Mouse (Mus musculus) thymus, postnatal 14 days (tissue): ENCODE results near the gene Prkaca.
A peak's percentile ranks its signal among the peaks of the same experiment; 100 is the strongest.

ENCODE experiments used
- DNase-seq: peaks from one replicate; pipeline ENCODE4 v3.0.0; 2021

The Prkaca gene

DNA sequence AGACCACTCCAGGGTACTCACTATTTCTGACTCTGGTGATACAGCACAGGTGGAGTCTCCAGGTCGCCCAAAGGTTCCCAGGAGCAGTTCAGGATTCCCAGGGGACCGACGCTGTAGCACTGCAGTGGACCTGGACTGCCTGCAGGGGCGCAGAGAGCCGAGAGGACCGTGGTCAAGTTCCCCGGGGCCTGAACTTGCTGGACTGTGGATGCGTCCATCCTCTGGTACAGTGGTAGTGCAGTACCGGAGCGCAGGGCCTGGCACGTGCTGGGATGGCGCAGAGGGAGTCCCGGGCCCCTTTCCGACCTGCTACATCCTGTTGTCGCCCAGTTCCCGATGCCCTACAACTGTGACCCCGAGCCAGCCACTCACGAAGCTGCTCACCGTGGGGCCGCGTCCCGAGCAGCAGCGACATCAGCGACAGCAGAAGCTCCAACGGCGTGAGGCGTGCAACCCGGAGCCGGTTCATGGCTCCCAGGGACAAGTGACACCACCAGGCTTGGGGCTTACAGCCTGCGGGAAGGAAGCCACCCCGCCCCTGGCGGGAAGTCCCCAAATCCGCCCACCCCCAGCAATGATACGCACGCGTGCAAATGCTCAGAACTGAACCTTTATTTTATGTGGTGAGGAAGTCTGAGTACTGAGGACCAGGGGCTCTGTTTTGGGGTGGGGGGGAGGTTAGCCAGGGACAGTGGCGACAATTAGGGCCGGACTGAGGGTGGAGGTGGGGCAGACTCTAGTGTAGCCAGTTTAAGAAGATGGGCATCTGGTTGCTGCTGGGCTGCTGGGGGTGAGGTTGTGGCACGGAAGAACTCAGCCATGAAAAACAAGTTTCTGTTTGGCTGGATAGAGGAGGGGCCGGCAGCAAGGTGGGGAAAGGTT, 69.5 kb downstream of the Prkaca start, which contains the start of gene Il27ra:
Gene Il27ra (minus strand): TSS at position 524 of the 882 bp plus-strand sequence.
- peak; percentile 85 for DNase-seq

DNA sequence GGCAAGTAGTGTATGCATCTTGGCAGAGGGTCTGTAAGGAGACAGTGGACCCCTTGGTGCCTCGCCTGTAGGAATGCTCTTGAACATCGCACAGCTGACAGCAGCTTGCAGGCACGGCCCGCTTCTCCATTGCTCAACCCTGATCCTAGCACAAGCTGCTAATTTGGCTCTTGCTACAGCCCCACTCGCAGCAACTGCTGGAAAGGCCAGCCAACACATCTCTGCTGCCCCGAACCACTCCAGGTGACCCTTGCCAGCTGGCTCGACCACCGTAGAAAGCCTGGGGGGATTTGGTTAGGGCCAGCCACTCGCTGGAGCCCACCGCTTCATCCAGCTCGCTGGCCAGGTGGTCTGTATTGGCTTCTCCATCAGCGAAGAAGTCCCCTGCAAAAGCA, 70.2 kb downstream of the Prkaca start:
- no peak for DNase-seq

DNA sequence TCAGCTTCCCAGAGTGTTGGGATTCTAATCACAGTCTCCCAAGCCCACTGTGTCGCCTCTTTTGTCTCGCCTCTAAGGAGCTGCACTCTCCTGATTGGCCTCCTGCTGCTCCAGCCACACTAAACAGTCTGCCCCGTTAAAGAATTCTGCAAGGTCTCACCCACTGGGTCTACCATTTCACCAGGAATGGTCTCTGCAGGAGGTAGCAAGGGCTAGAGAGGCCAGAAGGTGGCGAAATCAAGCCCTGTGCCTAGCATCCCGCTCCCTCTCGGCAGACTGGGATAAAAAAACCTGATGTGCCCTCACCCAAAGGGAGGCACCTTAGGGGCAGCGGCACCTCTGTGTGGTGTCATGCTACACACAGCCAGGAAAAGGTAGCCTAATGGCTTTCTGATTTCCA, 71.3 kb downstream of the Prkaca start:
- DNase-seq: no peak

DNA sequence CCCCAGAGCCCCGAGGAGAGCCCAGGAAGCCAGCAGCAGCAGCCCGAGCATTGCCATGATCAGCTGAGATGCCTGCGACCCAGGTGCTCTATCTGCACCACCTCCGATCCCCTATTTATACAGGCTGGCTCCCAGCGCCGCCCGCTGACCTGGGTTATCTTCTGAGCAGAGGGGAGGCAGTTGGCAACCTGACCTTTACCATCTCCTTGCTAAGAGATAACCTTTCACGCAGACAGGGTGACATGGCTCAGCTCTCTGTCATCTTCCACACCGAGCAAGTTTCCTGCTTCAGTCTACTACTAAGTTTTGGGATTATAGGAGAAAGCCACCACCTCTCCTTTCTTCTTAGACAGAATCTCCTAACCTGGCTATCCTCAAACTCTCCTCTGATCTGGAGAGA, 72.1 kb downstream of the Prkaca start, which contains the start of gene Rln3:
Gene Rln3 (minus strand): TSS at position 101 of the 400 bp plus-strand sequence.
- no peak for DNase-seq
